ENCODE assay signal across 8 mouse cellular contexts in genomic region chr15:83997550-83997949, GRCm38 (mm10).
DNase-seq lines count a peak whose midpoint lies in the region; ATAC-seq lines count a peak whose summit lies in the region.
"Had no signal": no experiment of that assay in that cellular context is flagged by ENCODE, and none has a peak within 500 bp of the region (broad histone marks: within the 10 kb centered on the region; RNA-seq: fewer than 3 reads in every experiment).

No protein-coding gene starts in this region.

- H3K4me1 ChIP-seq in heart, embryonic 14.5 days (ENCODE audit: control insufficient read depth in 2 of 2, insufficient read depth in 2 of 2, low read length in 2 of 2): no peaks in the 10 kb centered on the region

- H3K27me3 ChIP-seq in heart, embryonic 14.5 days (ENCODE audit: control insufficient read depth, insufficient read depth, low read length): peaks cover 32% of the 10 kb centered on the region

- ATAC-seq in heart, embryonic 14.5 days (ENCODE audit: insufficient number of reproducible peaks, insufficient read depth, low FRiP score, low read depth): 0 out of 2 replicates have a peak, but pooled peaks have one; percentile 43

- peak overlapping the region; percentile 18; the same call in 1 of the 2 replicates for H3K4me2 ChIP-seq in heart, embryonic 14.5 days (ENCODE audit: low read length)
- H3K4me2 ChIP-seq: embryonic facial prominence, embryonic 15.5 days had no signal

- peak; percentile 10 for DNase-seq in urinary bladder, postnatal 14 days (ENCODE audit: low spot score)
- no peak for DNase-seq in urinary bladder, adult 2 months (ENCODE audit: low spot score)
- DNase-seq in lung, postnatal 14 days: peak; percentile 27
- DNase-seq in Muller cell, postnatal 12 days (ENCODE audit: inconsistent ontology term): no peak
- DNase-seq in natural killer cell, adult 2 months (ENCODE audit: low spot score in 2 of 2): no peak
- DNase-seq in thymus, postnatal 4 days: no peak

- WGBS in heart, embryonic 14.5 days: 14% methylated on average over 4 of the region's 4 CpGs

- H3K4me3 ChIP-seq in heart, embryonic 14.5 days (ENCODE audit: control insufficient read depth in 1 of 2, insufficient read depth in 1 of 2, low read depth in 1 of 2, low read length in 2 of 2): no peak overlapping the region
- H3K4me3 ChIP-seq: embryonic facial prominence, embryonic 15.5 days had no signal

- no peaks in the 10 kb centered on the region for H3K36me3 ChIP-seq in heart, embryonic 14.5 days (ENCODE audit: control insufficient read depth, insufficient read depth, low read length)
- H3K36me3 ChIP-seq: embryonic facial prominence, embryonic 15.5 days had no signal

- no peak overlapping the region for H3K9ac ChIP-seq in heart, embryonic 14.5 days (ENCODE audit: low read length)
- H3K9ac ChIP-seq: embryonic facial prominence, embryonic 15.5 days had no signal

- H3K27ac ChIP-seq in heart, embryonic 14.5 days (replicated peaks in 1 of 2; ENCODE audit: control insufficient read depth in 1 of 2, insufficient read depth in 1 of 2, low read depth in 2 of 2, low read length in 2 of 2): no peak overlapping the region
- H3K27ac ChIP-seq: embryonic facial prominence, embryonic 15.5 days had no signal

- H3K9me3 ChIP-seq in heart, embryonic 14.5 days (ENCODE audit: control insufficient read depth, low read length): no peaks in the 10 kb centered on the region
- H3K9me3 ChIP-seq: embryonic facial prominence, embryonic 15.5 days had no signal

Comparison
In these comparisons a context has a peak if more than half of its experiments do, and no peak if none do; other contexts are left out.
1. DNase-seq: peak in urinary bladder, postnatal 14 days (single experiment) and lung, postnatal 14 days (single experiment); none in urinary bladder, adult 2 months (single experiment), Muller cell, postnatal 12 days (single experiment), natural killer cell, adult 2 months (0 of 2) and thymus, postnatal 4 days (single experiment).